Mouse (Mus musculus) c-Kit-negative CD71-positive TER-119-positive erythroid progenitor cells, embryonic 14.5 days (primary cell): ENCODE measurements around the gene Mybph.

Source experiments
- DNase-seq: peaks from one replicate; pipeline ENCODE4 v3.0.0-alpha.2; 2013; ENCODE audit warnings: low read depth, low spot score

The Mybph gene

GRCm38 (mm10) chr1:134211043-134211442 is 17.8 kb downstream of the Mybph start:
- no peak for DNase-seq

GRCm38 (mm10) chr1:134211631-134212030 is 18.4 kb downstream of the Mybph start:
- DNase-seq: no peak

GRCm38 (mm10) chr1:134212351-134212750 is 19.1 kb downstream of the Mybph start:
- DNase-seq: no peak

- no peak for DNase-seq
Measured at GRCm38 (mm10) chr1:134213405-134213804, 20.2 kb downstream of the Mybph start.

GRCm38 (mm10) chr1:134215059-134215458 is 21.8 kb downstream of the Mybph start:
- no peak for DNase-seq

GRCm38 (mm10) chr1:134215751-134216628 is 22.7 kb downstream of the Mybph start:
- DNase-seq: no peak

- no peak for DNase-seq
Measured at GRCm38 (mm10) chr1:134216629-134216971, 23.4 kb downstream of the Mybph start.

GRCm38 (mm10) chr1:134217028-134217481 is 23.8 kb downstream of the Mybph start:
- no peak for DNase-seq

GRCm38 (mm10) chr1:134217942-134218341 is 24.7 kb downstream of the Mybph start:
- DNase-seq: no peak

GRCm38 (mm10) chr1:134219608-134220007 is 26.4 kb downstream of the Mybph start:
- DNase-seq: no peak

- DNase-seq: no peak
Measured at GRCm38 (mm10) chr1:134221172-134221571, 27.9 kb downstream of the Mybph start.

GRCm38 (mm10) chr1:134222122-134223055 is 29.1 kb downstream of the Mybph start:
- DNase-seq: no peak

GRCm38 (mm10) chr1:134224649-134225227 is 31.5 kb downstream of the Mybph start:
- DNase-seq: no peak

GRCm38 (mm10) chr1:134225375-134225774 is 32.1 kb downstream of the Mybph start:
- DNase-seq: no peak

- no peak for DNase-seq
Measured at GRCm38 (mm10) chr1:134226739-134227138, 33.5 kb downstream of the Mybph start.

- DNase-seq: no peak
Measured at GRCm38 (mm10) chr1:134229806-134230575, 36.7 kb downstream of the Mybph start.

GRCm38 (mm10) chr1:134230638-134231228 is 37.5 kb downstream of the Mybph start:
- no peak for DNase-seq

- no peak for DNase-seq
Measured at GRCm38 (mm10) chr1:134231270-134231669, 38.0 kb downstream of the Mybph start.

GRCm38 (mm10) chr1:134231681-134232080 is 38.4 kb downstream of the Mybph start:
- no peak for DNase-seq

GRCm38 (mm10) chr1:134232326-134232725 is 39.1 kb downstream of the Mybph start:
- DNase-seq: no peak
